Mouse (Mus musculus) C2C12 (cell line): ENCODE results near the gene Dlk2.
A peak's percentile ranks its signal among the peaks of the same experiment; 100 is the strongest.

Source experiments
- CEBPB ChIP-seq: IDR thresholded peaks from one replicate; pipeline ENCODE4 v1.6.1; 2011; ENCODE audit warnings: low read depth, mild to moderate bottlenecking, control low read depth, moderate library complexity
- CTCF ChIP-seq: IDR thresholded peaks from one replicate; pipeline ENCODE4 v1.5.1; 2011; ENCODE audit not compliant: control insufficient read depth, insufficient read depth, insufficient read length
- MYOD1 ChIP-seq: IDR thresholded peaks from one replicate; pipeline ENCODE4 v1.6.1; 2011; ENCODE audit warnings: low read depth; ENCODE audit not compliant: control insufficient read depth, insufficient read length
- USF1 ChIP-seq: IDR thresholded peaks from one replicate; pipeline ENCODE4 v1.6.1; 2011; ENCODE audit warnings: low read depth, mild to moderate bottlenecking, control low read depth, moderate library complexity

- TF ChIP-seq CTCF (no peak), MYOD1 (no peak), USF1 (no peak), CEBPB (peak; percentile 90)
Measured at GRCm38 (mm10) chr17:46273803-46274236, 23.4 kb upstream of the Dlk2 start.
